Mouse (Mus musculus): ENCODE measurements around the gene Map2k6.

DNA sequence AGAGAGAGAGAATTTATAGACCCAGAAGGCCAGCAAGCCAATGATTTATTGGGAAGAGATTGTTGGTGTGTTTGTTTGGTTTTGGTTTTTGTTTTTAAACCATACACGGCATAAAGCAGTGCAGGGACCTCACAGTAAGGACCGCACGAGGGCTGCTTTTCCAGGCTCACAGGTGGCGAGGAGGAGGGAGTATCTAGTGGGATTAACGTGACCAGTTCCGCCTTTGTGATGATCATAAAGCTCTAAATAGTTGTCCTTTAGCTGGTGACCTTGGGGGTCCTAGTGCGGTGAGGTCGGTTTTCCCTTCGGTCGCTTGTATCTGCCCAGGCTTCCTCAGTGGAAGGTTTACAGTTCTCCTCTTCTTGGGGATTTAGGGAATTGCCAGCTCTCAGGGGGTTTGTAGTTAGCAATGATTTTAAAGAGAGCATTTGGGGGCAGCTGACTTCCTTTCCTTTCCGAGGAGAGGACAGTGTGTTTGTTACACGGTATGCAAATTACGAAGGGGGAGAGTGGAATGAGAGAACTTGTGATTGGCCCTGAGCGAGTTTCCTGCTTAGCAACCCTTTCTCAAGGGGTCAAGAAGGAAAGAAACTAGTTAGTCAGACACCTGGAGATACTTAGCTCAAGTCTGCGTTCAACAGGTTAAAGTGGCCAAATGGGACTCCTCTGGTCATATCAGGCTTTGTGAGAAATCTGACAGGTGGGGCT is 29.5 kb upstream of the Map2k6 start:
- TF ChIP-seq EP300 (IDR thresholded peaks at IDR 0.05; ENCODE audit: low read depth), result no peak
- TF ChIP-seq CTCF (IDR thresholded peaks at IDR 0.05; ENCODE audit: low read depth), result no peak

Measured in liver, postnatal 0 days (tissue).